Mouse (Mus musculus) midbrain, embryonic 15.5 days (tissue): ENCODE measurements around the gene Trio. TPM values are rescaled to one million over a fixed set of nuclear protein-coding genes. Genes with fewer than 3 reads are reported as not detected.
A peak's percentile ranks its signal among the peaks of the same experiment; 100 is the strongest.

ENCODE experiments used
- ATAC-seq: fragments of 200-750 bp; cut with Nextera tagmentation; replicated peaks from 2 replicates; pipeline ENCODE4 v1.8.0; 2017; ENCODE audit warnings: moderate TSS enrichment
- H3K27ac ChIP-seq: fragments of 300-500 bp; sonication (generic); 2 replicates; pipeline ENCODE4 v1.5.1; 2015; ENCODE audit warnings: mild to moderate bottlenecking, inconsistent platforms
- H3K27me3 ChIP-seq: fragments of 300-500 bp; sonication (generic); replicated peaks from 2 replicates; pipeline ENCODE4 v1.6.1; 2015; ENCODE audit warnings: inconsistent platforms
- H3K36me3 ChIP-seq: fragments of 300-500 bp; sonication (generic); replicated peaks from 2 replicates; pipeline ENCODE4 v1.6.1; 2015; ENCODE audit warnings: inconsistent platforms
- H3K4me1 ChIP-seq: fragments of 300-500 bp; sonication (generic); 2 replicates; pipeline ENCODE4 v1.6.1; 2015; ENCODE audit warnings: inconsistent platforms
- H3K4me2 ChIP-seq: fragments of 300-500 bp; sonication (generic); 2 replicates; pipeline ENCODE4 v1.6.1; 2015; ENCODE audit warnings: inconsistent platforms, mild to moderate bottlenecking, moderate library complexity
- H3K4me3 ChIP-seq: fragments of 300-500 bp; sonication (generic); 2 replicates; pipeline ENCODE4 v1.5.1; 2015; ENCODE audit warnings: mild to moderate bottlenecking, inconsistent platforms
- H3K9ac ChIP-seq: fragments of 300-500 bp; sonication (generic); 2 replicates; pipeline ENCODE4 v1.6.1; 2015; ENCODE audit warnings: mild to moderate bottlenecking, inconsistent platforms
- H3K9me3 ChIP-seq: fragments of 300-500 bp; sonication (generic); 2 replicates; pipeline ENCODE4 v1.6.1; 2016; ENCODE audit warnings: inconsistent platforms
- WGBS: fragments of 180-500 bp; shearing (Covaris S2); methylation state at CpG from one replicate; pipeline ENCODE4 v1.1.7; 2015; ENCODE audit warnings: mixed read lengths; 5-methylcytosine and 5-hydroxymethylcytosine counted together
- polyA plus RNA-seq: library from polyadenylated mRNA; unstranded; fragments of >200 nt; fragmentation: Nextera tagmentation; extraction: Ambion mirVana; gene quantifications from 2 replicates; pipeline ENCODE4 v1.2.1, GENCODE M21; 2015

Gene Trio
- polyA plus RNA-seq, 1 experiment from 2014 or later, result 42.9 TPM

DNA sequence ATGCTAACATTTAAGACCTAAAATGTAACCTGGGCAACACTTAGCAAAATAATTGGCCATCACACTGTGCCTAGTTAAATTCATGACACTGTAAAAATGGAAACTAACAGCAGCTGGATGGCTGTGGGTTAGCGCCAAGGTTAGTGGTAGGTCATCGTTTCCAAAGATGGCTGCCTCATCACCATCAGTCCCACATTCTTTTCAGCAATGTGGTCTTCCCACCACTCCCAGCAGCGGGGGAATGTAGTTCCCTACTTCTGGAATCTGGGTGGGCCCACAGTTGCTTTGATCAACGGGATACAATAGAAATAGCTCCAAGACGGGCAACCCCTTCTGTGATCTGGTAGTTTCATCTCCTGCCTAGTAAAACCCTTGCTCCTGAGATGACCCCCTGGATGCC, 35.3 kb upstream of the Trio start:
- 79% methylated on average over 5 of the region's 5 CpGs for WGBS
- Histone ChIP-seq H3K4me2 (no peak overlapping the region), H3K36me3 (no peaks in the 10 kb centered on the region), H3K9me3 (no peaks in the 10 kb centered on the region), H3K4me3 (no peak overlapping the region), H3K9ac (no peak overlapping the region), H3K27ac (no peak overlapping the region), H3K27me3 (no peaks in the 10 kb centered on the region), H3K4me1 (no peaks in the 10 kb centered on the region)
- no peak for ATAC-seq

DNA sequence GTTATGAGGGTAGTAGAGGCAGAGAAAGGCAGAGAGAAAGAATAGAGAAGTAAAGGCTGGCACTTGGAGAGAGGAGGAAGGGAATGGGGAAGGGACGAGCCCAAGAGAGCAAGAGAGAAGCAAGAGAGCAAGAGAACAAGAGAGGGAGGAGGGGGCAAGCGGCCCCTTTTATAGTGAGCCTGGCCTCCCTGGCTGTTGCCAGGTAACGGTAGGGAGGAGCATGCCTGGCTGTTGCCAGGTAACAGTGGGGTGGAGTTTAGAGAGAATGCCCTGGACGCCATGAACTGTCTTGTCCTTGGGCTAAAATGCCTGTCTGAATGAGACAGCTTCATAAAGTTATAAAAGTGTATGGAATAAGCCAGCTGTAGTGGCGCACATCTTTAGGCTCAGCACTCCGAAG, 34.8 kb upstream of the Trio start:
- WGBS, result 23% methylated on average over 6 of the region's 6 CpGs
- Histone ChIP-seq H3K27me3 (no peaks in the 10 kb centered on the region), H3K4me1 (no peaks in the 10 kb centered on the region), H3K27ac (no peak overlapping the region), H3K9me3 (no peaks in the 10 kb centered on the region), H3K36me3 (no peaks in the 10 kb centered on the region), H3K4me2 (no peak overlapping the region), H3K9ac (no peak overlapping the region), H3K4me3 (no peak overlapping the region)
- ATAC-seq, result peak; percentile 73; the same call in 1 of the 2 replicates

DNA sequence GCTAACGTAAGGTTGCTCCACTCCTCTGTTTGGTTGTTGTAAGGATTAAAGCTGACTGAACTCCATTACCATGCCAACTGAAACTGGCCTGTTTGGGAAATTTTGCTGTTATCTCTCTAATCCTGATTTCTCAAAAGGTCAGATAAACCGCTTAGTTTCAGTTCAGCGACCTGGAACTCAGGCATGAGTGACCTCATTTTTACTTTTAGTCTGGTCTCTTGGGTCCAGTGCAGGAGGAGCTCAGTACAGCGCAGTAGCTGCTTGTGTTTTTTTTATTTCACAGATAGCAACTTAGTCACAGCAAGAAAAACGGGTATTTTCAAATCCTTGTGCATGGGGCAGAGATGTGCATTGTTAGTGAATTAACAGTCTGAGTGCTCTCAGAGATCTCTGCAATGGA, 31.9 kb upstream of the Trio start:
- ATAC-seq, result no peak
- Histone ChIP-seq H3K4me1 (no peaks in the 10 kb centered on the region), H3K27me3 (no peaks in the 10 kb centered on the region), H3K9ac (no peak overlapping the region), H3K27ac (no peak overlapping the region), H3K4me2 (no peak overlapping the region), H3K9me3 (no peaks in the 10 kb centered on the region), H3K36me3 (no peaks in the 10 kb centered on the region), H3K4me3 (no peak overlapping the region)
- whole genome bisulfite sequencing, result 15% methylated on average over 5 of the region's 5 CpGs

DNA sequence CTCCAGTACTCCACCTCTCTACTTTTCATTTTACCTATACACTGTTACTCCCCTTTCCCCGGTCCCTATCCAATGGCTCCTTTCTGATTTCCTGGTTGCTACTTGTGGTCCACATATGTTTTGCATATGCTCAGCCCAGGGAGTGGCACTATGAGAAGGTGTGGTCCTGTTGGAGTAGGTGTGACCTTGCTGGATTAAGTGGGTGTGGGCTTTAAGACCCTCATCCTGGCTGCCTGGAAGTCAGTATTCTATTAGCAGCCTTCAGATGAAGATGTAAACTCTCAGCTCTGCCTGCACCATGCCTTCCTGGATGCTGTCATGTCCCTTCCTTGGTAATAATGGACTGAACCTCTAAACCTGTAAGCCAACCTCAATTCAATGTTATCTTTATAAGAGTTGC, 29.1 kb upstream of the Trio start:
- no peak overlapping the region for H3K4me2 ChIP-seq
- ATAC-seq, result no peak
- no peak overlapping the region for H3K9ac ChIP-seq
- no peaks in the 10 kb centered on the region for H3K36me3 ChIP-seq
- no peaks in the 10 kb centered on the region for H3K27me3 ChIP-seq
- WGBS, result 88% methylated on average over 1 of the region's 1 CpGs
- H3K27ac ChIP-seq, result no peak overlapping the region
- H3K9me3 ChIP-seq, result no peaks in the 10 kb centered on the region
- no peak overlapping the region for H3K4me3 ChIP-seq
- peaks cover 7% of the 10 kb centered on the region for H3K4me1 ChIP-seq

DNA sequence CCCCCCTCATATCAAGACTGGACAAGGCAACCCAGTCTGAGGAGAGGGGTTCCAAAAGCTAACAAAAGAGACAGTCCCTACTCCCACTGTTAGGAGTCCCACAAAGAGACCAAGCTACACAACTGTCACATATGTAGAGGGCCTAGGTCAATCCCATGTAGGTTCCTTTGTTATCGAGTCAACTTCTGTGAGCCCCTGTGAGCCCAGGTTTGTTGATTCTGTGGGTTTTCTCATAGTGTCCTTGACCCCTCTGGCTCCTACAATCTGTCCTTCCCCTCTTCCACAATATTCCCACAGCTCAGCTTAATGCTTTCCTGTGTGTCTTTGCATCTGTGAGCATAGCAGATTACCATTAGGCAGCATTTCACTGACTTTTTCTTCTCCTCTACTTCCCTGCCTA, 28.5 kb upstream of the Trio start:
- Histone ChIP-seq H3K4me1 (peaks cover 7% of the 10 kb centered on the region), H3K9me3 (no peaks in the 10 kb centered on the region), H3K27me3 (no peaks in the 10 kb centered on the region), H3K27ac (no peak overlapping the region), H3K36me3 (no peaks in the 10 kb centered on the region), H3K4me3 (no peak overlapping the region), H3K9ac (no peak overlapping the region), H3K4me2 (no peak overlapping the region)
- ATAC-seq, result no peak
- WGBS, result 27% methylated on average over 1 of the region's 1 CpGs

DNA sequence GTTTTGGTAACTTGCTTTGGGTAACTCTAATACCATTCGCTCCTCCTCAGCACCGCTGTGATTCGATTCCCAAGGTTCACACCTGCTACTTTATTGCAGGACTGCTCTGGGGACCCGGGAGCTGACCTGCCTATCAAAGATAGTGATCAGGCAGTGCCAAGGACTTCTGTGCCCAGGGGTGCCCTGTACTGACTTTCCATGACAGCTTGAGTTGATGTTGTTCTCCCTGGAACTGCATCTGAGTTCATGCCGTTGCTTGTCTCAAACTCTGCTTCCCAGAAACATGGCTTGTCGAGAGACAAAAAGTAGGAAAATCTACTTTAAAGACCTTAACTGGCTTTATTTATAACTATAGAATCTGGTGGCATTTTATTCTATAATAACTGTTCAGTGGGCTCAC, 27.6 kb upstream of the Trio start:
- H3K4me1 ChIP-seq, result peaks cover 7% of the 10 kb centered on the region
- no peak overlapping the region for H3K4me3 ChIP-seq
- H3K4me2 ChIP-seq, result no peak overlapping the region
- WGBS, result 38% methylated on average over 6 of the region's 6 CpGs
- H3K36me3 ChIP-seq, result no peaks in the 10 kb centered on the region
- H3K9me3 ChIP-seq, result no peaks in the 10 kb centered on the region
- no peak for ATAC-seq
- no peaks in the 10 kb centered on the region for H3K27me3 ChIP-seq
- no peak overlapping the region for H3K9ac ChIP-seq
- no peak overlapping the region for H3K27ac ChIP-seq

DNA sequence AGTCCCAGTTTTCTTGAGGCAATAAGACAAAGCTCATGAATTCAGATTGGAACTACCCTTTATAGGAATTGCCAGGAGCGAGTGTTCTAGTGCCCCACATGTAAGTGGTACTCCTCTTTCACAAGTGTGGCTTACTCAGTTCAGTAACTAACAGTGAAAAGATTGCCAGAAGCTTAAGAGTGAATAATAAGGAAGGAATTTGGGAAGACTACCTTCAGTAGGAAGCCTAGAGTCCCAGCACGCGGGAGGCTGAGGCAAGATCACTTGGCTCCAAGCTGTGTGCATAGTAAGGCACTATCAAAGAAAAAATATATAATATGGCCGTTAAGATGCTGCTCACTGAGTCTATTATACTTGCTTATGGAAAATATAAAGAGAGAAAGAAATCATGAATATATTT, 26.2 kb upstream of the Trio start:
- ATAC-seq, result peak; percentile 40; the same call in 1 of the 2 replicates
- no peak overlapping the region for H3K27ac ChIP-seq
- H3K4me3 ChIP-seq, result no peak overlapping the region
- H3K9ac ChIP-seq, result no peak overlapping the region
- no peak overlapping the region for H3K4me2 ChIP-seq
- no peaks in the 10 kb centered on the region for H3K9me3 ChIP-seq
- WGBS, result 34% methylated on average over 4 of the region's 4 CpGs
- no peaks in the 10 kb centered on the region for H3K27me3 ChIP-seq
- H3K4me1 ChIP-seq, result peaks cover 7% of the 10 kb centered on the region
- no peaks in the 10 kb centered on the region for H3K36me3 ChIP-seq

DNA sequence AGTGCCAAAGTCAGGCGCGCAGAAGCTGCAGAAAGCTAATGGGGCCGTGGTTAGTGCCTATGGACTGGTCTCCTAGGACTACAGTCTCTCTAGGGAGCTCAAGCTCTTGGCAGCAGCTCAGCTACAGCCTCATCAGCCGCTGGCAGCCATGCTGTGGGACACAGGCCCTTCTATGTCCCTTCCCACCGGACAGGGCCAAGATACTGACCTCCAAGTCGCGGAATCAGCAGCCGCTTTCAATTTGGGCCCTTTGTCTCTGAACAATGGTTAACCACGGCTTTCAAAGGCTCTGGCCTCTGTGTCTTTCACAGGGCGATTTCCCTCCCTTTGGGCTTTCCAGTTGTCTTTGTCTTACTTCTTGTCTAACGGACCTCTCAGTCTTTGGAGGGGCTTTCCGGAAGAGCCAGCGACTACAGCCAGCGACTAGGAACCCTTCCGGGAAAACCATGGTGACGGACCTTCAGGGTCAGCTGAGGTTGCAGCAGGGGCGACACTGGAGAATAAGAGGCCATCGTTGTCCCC, 25.5 kb upstream of the Trio start:
- H3K9ac ChIP-seq, result no peak overlapping the region
- no peaks in the 10 kb centered on the region for H3K9me3 ChIP-seq
- WGBS, result 6% methylated on average over 18 of the region's 18 CpGs
- no peaks in the 10 kb centered on the region for H3K36me3 ChIP-seq
- peaks cover 7% of the 10 kb centered on the region for H3K4me1 ChIP-seq
- no peaks in the 10 kb centered on the region for H3K27me3 ChIP-seq
- H3K4me3 ChIP-seq, result no peak overlapping the region
- no peak overlapping the region for H3K27ac ChIP-seq
- ATAC-seq, result peak; percentile 90
- H3K4me2 ChIP-seq, result peak overlapping the region; percentile 24

DNA sequence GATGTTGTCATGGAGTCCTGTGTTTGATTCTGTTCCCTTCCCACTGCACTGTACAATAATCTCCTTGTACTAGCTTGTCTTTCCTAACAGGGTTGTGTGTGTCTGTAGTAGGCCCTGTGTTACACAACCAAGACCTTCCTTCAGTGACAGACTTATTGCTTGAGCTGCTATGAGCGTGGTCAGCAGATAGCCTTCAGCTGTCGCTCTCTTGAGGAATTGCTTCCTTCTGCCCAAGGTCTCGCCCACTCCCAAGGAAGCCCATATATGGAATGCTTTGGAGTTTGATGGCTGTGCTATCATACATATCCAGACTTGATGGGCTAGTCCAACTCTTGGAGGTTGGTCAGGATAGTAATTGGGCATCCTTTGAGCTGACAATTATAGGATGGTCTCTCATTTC, 22.1 kb upstream of the Trio start:
- Histone ChIP-seq H3K27me3 (no peaks in the 10 kb centered on the region), H3K9ac (no peak overlapping the region), H3K4me1 (peaks cover 7% of the 10 kb centered on the region), H3K9me3 (no peaks in the 10 kb centered on the region), H3K4me2 (no peak overlapping the region), H3K27ac (no peak overlapping the region), H3K4me3 (no peak overlapping the region), H3K36me3 (no peaks in the 10 kb centered on the region)
- 93% methylated on average over 3 of the region's 3 CpGs for WGBS
- ATAC-seq, result no peak

DNA sequence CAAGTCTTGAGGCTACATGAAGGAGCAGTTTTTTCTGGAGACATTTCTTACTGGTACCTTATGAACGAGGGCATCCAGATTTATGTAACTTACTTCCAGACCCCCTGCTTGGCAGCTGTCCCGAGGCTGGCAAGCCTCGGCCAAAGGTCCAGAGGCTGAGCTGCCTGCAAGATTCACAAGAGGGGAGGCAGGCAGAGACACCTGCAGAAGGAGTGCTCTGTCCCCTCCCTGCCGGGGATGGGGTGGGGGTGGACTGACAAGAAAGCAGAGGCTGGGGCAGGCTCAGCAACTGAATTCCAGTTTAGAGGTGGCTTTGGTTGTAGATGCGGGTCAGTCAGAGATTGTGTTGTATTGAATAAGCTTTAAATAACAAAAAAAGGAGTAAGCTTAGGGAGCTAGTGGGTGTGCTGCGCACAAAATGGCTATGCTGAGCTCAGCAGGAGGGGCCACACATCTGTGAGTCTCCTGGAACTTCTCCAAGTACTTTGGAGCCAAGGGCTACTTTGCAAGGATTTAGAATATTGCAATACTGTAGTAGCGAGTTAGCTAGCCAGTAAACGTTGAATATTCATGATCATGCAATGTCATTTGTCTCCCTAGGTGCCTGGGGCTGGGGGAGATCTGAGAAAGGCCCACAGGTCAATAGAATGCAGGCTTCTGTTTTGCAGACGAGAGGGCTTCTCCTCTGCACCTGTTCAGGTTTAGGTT, 15.7 kb upstream of the Trio start:
- no peak overlapping the region for H3K27ac ChIP-seq
- H3K9me3 ChIP-seq, result no peaks in the 10 kb centered on the region
- H3K4me3 ChIP-seq, result no peak overlapping the region
- whole genome bisulfite sequencing, result 12% methylated on average over 9 of the region's 9 CpGs
- peak; percentile 60 for ATAC-seq
- H3K4me2 ChIP-seq, result no peak overlapping the region
- no peak overlapping the region for H3K9ac ChIP-seq
- no peaks in the 10 kb centered on the region for H3K36me3 ChIP-seq
- H3K27me3 ChIP-seq, result peaks cover 4% of the 10 kb centered on the region; the same call in 1 of the 2 replicates
- peaks cover 8% of the 10 kb centered on the region; the same call in 1 of the 2 replicates for H3K4me1 ChIP-seq

DNA sequence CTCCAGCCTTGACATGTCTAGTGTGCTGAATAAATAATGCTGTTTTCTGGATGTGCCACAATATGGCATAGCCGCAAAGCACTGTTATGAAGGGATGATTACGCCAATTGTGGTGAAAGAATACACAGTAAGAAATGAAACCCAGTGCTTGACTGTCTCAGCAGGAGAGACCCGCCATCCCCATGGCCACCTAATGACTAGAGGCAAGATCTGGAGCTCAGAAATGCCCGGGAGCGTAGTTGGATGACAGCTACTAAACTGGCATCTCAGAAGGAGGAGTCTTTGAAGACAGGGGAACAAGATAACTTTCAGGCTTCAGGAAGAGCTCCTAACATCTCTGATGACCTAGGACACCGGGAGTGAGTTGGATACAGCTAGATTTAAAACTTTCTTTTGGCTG, 12.0 kb upstream of the Trio start:
- H3K4me2 ChIP-seq, result no peak overlapping the region
- H3K27ac ChIP-seq, result no peak overlapping the region
- H3K9ac ChIP-seq, result no peak overlapping the region
- 95% methylated on average over 6 of the region's 6 CpGs for WGBS
- ATAC-seq, result no peak
- H3K4me3 ChIP-seq, result no peak overlapping the region
- H3K9me3 ChIP-seq, result no peaks in the 10 kb centered on the region
- H3K36me3 ChIP-seq, result no peaks in the 10 kb centered on the region
- peaks cover 8% of the 10 kb centered on the region; the same call in 1 of the 2 replicates for H3K4me1 ChIP-seq
- peaks cover 4% of the 10 kb centered on the region; the same call in 1 of the 2 replicates for H3K27me3 ChIP-seq

DNA sequence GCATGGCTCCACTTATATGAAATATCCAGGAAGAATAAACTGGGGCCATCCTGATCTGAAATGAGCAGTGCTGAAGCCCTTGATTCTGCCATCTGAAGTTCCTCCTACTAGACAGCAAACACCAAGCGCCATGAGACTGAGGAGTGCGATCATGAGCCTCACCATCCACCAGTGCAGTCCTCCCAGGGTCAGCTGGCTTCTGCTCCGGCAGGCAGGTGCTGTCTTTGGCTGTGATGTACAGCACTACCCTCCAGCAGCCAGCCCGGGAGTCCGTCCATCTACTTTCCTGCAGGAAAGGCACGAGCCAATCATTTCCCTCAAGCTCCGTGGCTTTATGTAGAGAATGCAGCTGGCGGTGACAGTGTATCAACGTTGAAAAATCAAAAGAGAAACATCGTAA, 10.0 kb upstream of the Trio start:
- ATAC-seq, result no peak
- 90% methylated on average over 10 of the region's 10 CpGs for WGBS
- Histone ChIP-seq H3K9me3 (no peaks in the 10 kb centered on the region), H3K27ac (no peak overlapping the region), H3K4me3 (no peak overlapping the region), H3K36me3 (no peaks in the 10 kb centered on the region), H3K4me1 (no peaks in the 10 kb centered on the region), H3K9ac (no peak overlapping the region), H3K4me2 (no peak overlapping the region), H3K27me3 (peaks cover 2% of the 10 kb centered on the region; the same call in 1 of the 2 replicates)

DNA sequence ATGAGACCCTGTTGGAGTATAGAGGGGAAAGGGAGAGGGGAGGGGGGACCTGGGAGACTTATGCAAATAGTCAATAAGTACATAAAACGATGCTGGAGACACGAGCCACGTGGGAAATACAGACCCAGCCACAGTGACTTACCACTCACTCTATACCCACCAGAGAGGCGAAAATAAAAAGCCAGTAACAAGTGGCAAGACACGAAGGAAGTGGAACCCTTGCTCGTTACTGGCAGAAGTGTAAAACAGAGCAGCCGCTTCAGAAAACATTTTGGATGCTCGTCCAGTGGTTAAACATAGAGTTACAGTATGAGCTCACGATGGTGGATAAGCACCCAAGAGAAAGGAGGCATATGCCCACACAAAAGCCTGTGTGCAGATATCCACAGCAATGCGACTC, 9.0 kb upstream of the Trio start:
- no peaks in the 10 kb centered on the region for H3K4me1 ChIP-seq
- no peak overlapping the region for H3K9ac ChIP-seq
- no peak overlapping the region for H3K27ac ChIP-seq
- no peak overlapping the region for H3K4me2 ChIP-seq
- H3K9me3 ChIP-seq, result no peaks in the 10 kb centered on the region
- no peaks in the 10 kb centered on the region for H3K36me3 ChIP-seq
- no peak for ATAC-seq
- WGBS, result 69% methylated on average over 10 of the region's 10 CpGs
- no peak overlapping the region for H3K4me3 ChIP-seq
- no peaks in the 10 kb centered on the region for H3K27me3 ChIP-seq
